ENCODE assay signal across 8 mouse cellular contexts in genomic region chrX:103443755-103444154, GRCm38 (mm10). TPM values are rescaled to one million over a fixed set of nuclear protein-coding genes. Genes with fewer than 3 reads are reported as not detected.
DNase-seq lines count a peak whose midpoint lies in the region; ATAC-seq and TF ChIP-seq lines count a peak whose summit lies in the region.

No protein-coding gene starts in this region.

- no peak for TF ChIP-seq POLR2A in lung, adult 2 months (IDR thresholded peaks at IDR 0.05; ENCODE audit: borderline replicate concordance, extremely low read depth, low read depth, low read length)

- H3K4me3 ChIP-seq in lung, embryonic 14.5 days (ENCODE audit: low read depth, low read length) = no peak overlapping the region
- no peak overlapping the region for H3K4me3 ChIP-seq in lung, adult 2 months (replicated peaks; ENCODE audit: extremely low read depth, low read depth, low read length)

- no peaks in the 10 kb centered on the region for H3K36me3 ChIP-seq in lung, embryonic 14.5 days (ENCODE audit: insufficient read depth)

- H3K4me1 ChIP-seq in lung, embryonic 14.5 days (ENCODE audit: insufficient read depth) = no peaks in the 10 kb centered on the region
- H3K4me1 ChIP-seq in lung, adult 2 months (ENCODE audit: control insufficient read depth, insufficient read depth, low read length) = no peaks in the 10 kb centered on the region

- peaks cover 21% of the 10 kb centered on the region for H3K27me3 ChIP-seq in lung, embryonic 14.5 days (ENCODE audit: insufficient read depth, low read length)

- H3K9ac ChIP-seq in lung, embryonic 14.5 days = no peak overlapping the region

- H3K4me2 ChIP-seq in lung, embryonic 14.5 days = no peak overlapping the region

- peak; percentile 24 for DNase-seq in gastrocnemius, adult 18-20 months (ENCODE audit: low spot score)
- no peak for DNase-seq in gastrocnemius, postnatal 25 days
- peak; percentile 82 for DNase-seq in lung, embryonic 14.5 days
- no peak for DNase-seq in lung, adult 2 months
- DNase-seq in c-Kit-positive CD71-negative TER-119-negative erythroid progenitor cells, embryonic 14.5 days (ENCODE audit: low read depth) = peak; percentile 58
- peak; percentile 5 to 27 for DNase-seq in layer of hippocampus, postnatal 10 days (ENCODE audit: low spot score in 2 of 2)
- no peak for DNase-seq in urinary bladder, postnatal 10 days (ENCODE audit: low spot score)
- no peak for DNase-seq in ovary, adult 18-20 months (ENCODE audit: low spot score)

- ATAC-seq in lung, embryonic 14.5 days (ENCODE audit: insufficient read depth) = no peak

- H3K27ac ChIP-seq in lung, embryonic 14.5 days (ENCODE audit: low read depth) = no peak overlapping the region

- 27% methylated on average over 7 of the region's 7 CpGs for WGBS in lung, embryonic 14.5 days
- 28% methylated on average over 7 of the region's 7 CpGs for WGBS in lung, adult 2 months

- H3K9me3 ChIP-seq in lung, embryonic 14.5 days (ENCODE audit: low read depth, low read length) = no peaks in the 10 kb centered on the region

- peak; percentile 66 for TF ChIP-seq CTCF in lung, embryonic 14.5 days (IDR thresholded peaks at IDR 0.05; ENCODE audit: low read depth)
- no peak for TF ChIP-seq CTCF in lung, adult 2 months (IDR thresholded peaks at IDR 0.05; ENCODE audit: insufficient read depth, low read length)

RNA-seq across cellular contexts. Expression of gene Gm26992, which starts 21.9 kb away (rescaled TPM):
- not detected for total RNA-seq in gastrocnemius, adult 18-20 months (2021)
- not detected for total RNA-seq in gastrocnemius, postnatal 25 days (2021)
- polyA plus RNA-seq in lung, embryonic 14.5 days (2014; fragmentation: Nextera tagmentation; extraction: Ambion mirVana) = not detected in 2 replicates
- polyA plus RNA-seq in lung, adult 2 months (2012; rRNA removed) = 0.62 and 1.3 TPM in 2 replicates
- not detected for total RNA-seq in layer of hippocampus, postnatal 10 days (2021)

RNA-seq across cellular contexts. Expression of gene Tsx, which starts 29.5 kb away (rescaled TPM):
- not detected for total RNA-seq in gastrocnemius, adult 18-20 months (2021)
- not detected for total RNA-seq in gastrocnemius, postnatal 25 days (2021)
- polyA plus RNA-seq in lung, embryonic 14.5 days (2014; fragmentation: Nextera tagmentation; extraction: Ambion mirVana) = 0.32 and 0.64 TPM in 2 replicates
- not detected in 2 replicates for polyA plus RNA-seq in lung, adult 2 months (2012; rRNA removed)
- under 1 TPM in 1 of 2 experiments, not detected in 1; 0.46 TPM for total RNA-seq in layer of hippocampus, postnatal 10 days (2021)

Comparison
In these comparisons a context has a peak if more than half of its experiments do, and no peak if none do; other contexts are left out.
1. DNase-seq: peak in gastrocnemius, adult 18-20 months (single experiment), lung, embryonic 14.5 days (single experiment), c-Kit-positive CD71-negative TER-119-negative erythroid progenitor cells, embryonic 14.5 days (single experiment) and layer of hippocampus, postnatal 10 days (2 of 2); none in gastrocnemius, postnatal 25 days (single experiment), lung, adult 2 months (single experiment), urinary bladder, postnatal 10 days (single experiment) and ovary, adult 18-20 months (single experiment).